1 mouse cellular context compared by ENCODE assay signal in the genomic region with DNA sequence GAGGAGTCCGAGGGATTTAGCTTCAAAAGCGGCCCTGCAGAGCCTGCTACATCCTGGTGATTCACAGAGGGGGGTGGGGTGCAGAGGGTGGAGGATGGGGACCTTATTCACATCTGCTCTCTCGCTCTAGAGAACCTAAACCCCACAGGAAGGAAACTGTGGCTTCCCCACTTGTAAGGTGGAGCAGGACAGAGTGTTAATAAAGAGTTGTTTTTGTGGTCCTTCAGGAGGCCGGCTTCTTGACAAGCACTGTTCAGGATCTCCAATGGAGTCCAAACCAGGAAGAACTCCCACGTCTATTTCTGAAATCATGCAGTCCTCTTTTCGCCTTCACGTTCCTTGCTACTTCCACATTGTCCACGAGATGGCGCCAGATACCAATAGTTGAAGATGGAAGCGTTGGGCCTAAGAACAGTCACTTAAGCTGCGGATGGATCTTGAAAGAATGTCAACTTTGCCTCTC.
A peak's percentile ranks its signal among the peaks of the same experiment; 100 is the strongest.
TF ChIP-seq lines count a peak whose summit lies in the region.

No protein-coding gene starts in this region.

TF ChIP-seq in CH12.LX, 34 proteins besides CTCF, POLR2A, EP300 and RAD21:
- TF ChIP-seq GABPA (IDR thresholded peaks at IDR 0.05; ENCODE audit: insufficient replicate concordance, low read depth, low read length) (no peak), BHLHE40 (IDR thresholded peaks at IDR 0.05; ENCODE audit: low read depth, low read length) (no peak), ZC3H11A (IDR thresholded peaks at IDR 0.05; ENCODE audit: low read depth, low read length) (peak; percentile 51; the same call in 1 of the 2 replicates), SMC3 (IDR thresholded peaks at IDR 0.05; ENCODE audit: low read depth, low read length) (peak; percentile 88), CHD2 (IDR thresholded peaks at IDR 0.05; ENCODE audit: low read length) (peak; percentile 75), RCOR1 (conservative IDR thresholded peaks at IDR 0.05; ENCODE audit: low read depth, low read length) (no peak), KAT2A (IDR thresholded peaks at IDR 0.05; ENCODE audit: insufficient replicate concordance, low read length) (no peak)
TF ChIP-seq in CH12.LX: peak in this region for 3.
